Mouse (Mus musculus) small intestine, adult 2 months (tissue): Measurements from ENCODE around the gene Gtsf1. TPM values are rescaled to one million over a fixed set of nuclear protein-coding genes. Genes with fewer than 3 reads are reported as not detected.

ENCODE experiments used
- H3K27ac ChIP-seq: fragments of 200-500 bp; 2 replicates; pipeline ENCODE4 v1.5.1; 2012; ENCODE audit warnings: low read depth, low read length, control low read depth, inconsistent platforms; ENCODE audit not compliant: insufficient read depth
- H3K27me3 ChIP-seq: fragments of 200-500 bp; 2 replicates; pipeline ENCODE4 v1.6.1; 2012; ENCODE audit warnings: mild to moderate bottlenecking, moderate library complexity, low read length, inconsistent platforms; ENCODE audit not compliant: control insufficient read depth, insufficient read depth
- H3K36me3 ChIP-seq: fragments of 200-500 bp; 2 replicates; pipeline ENCODE4 v1.6.1; 2012; ENCODE audit warnings: mild to moderate bottlenecking, low read length, control low read depth, inconsistent platforms; ENCODE audit not compliant: control insufficient read depth, insufficient read depth
- H3K4me1 ChIP-seq: fragments of 200-500 bp; 2 replicates; pipeline ENCODE4 v1.6.1; 2012; ENCODE audit warnings: low read length, inconsistent platforms, mixed read lengths; ENCODE audit not compliant: control insufficient read depth, insufficient read depth, insufficient read length
- H3K4me3 ChIP-seq: fragments of 200-500 bp; 2 replicates; pipeline ENCODE4 v1.5.1; 2012; ENCODE audit warnings: low read depth, mild to moderate bottlenecking, control low read depth, inconsistent platforms, low read length, moderate library complexity
- CTCF ChIP-seq: fragments of 200-500 bp; IDR thresholded peaks from 2 replicates; pipeline ENCODE4 v1.5.1; 2012; ENCODE audit warnings: low read depth, mild to moderate bottlenecking, control low read depth, inconsistent platforms, low read length, moderate library complexity, mixed read lengths; ENCODE audit not compliant: insufficient replicate concordance, insufficient read length; ENCODE audit errors: extremely low read depth
- POLR2A ChIP-seq: fragments of 200-500 bp; IDR thresholded peaks from 2 replicates; pipeline ENCODE4 v1.6.1; 2012; ENCODE audit warnings: low read depth, mild to moderate bottlenecking, control low read depth, inconsistent platforms, low read length, moderate library complexity
- WGBS: fragments of 180-500 bp; shearing (Covaris S2); methylation state at CpG from one replicate; pipeline ENCODE4 v1.1.7; 2018; 5-methylcytosine and 5-hydroxymethylcytosine counted together
- polyA plus RNA-seq: library from polyadenylated mRNA; depleted of rRNA; stranded (reverse); fragments of >200 nt; gene quantifications from 2 replicates; pipeline ENCODE4 v1.2.3, GENCODE M21; 2012; rRNA removed

Gtsf1 gene
- not detected in 2 replicates for polyA plus RNA-seq

GRCm38 (mm10) chr15:103430241-103430640 lies at the start of gene Gtsf1:
Gtsf1 (minus strand) TSS chr15:103430470.
- no peaks in the 10 kb centered on the region for H3K36me3 ChIP-seq
- TF ChIP-seq POLR2A (no peak), CTCF (no peak)
- WGBS = 88% methylated on average over 16 of the region's 16 CpGs
- H3K4me1 ChIP-seq = no peaks in the 10 kb centered on the region
- H3K4me3 ChIP-seq = no peak within 1 kb of the TSS
- H3K27me3 ChIP-seq = no peaks in the 10 kb centered on the region
- H3K27ac ChIP-seq = no peak within 1 kb of the TSS

- Histone ChIP-seq H3K27me3 (no peaks in the 10 kb centered on the region), H3K4me3 (no peak overlapping the region), H3K4me1 (peaks cover 13% of the 10 kb centered on the region; the same call in 1 of the 2 replicates), H3K27ac (no peak overlapping the region), H3K36me3 (no peaks in the 10 kb centered on the region)
- WGBS = 15% methylated on average over 1 of the region's 1 CpGs
- TF ChIP-seq CTCF = no peak
- no peak for TF ChIP-seq POLR2A
These were observed 48.9 kb upstream of the Gtsf1 start for GRCm38 (mm10) chr15:103479080-103479606.

- no peak overlapping the region for H3K4me3 ChIP-seq
- H3K36me3 ChIP-seq = no peaks in the 10 kb centered on the region
- peaks cover 6% of the 10 kb centered on the region; the same call in 1 of the 2 replicates for H3K4me1 ChIP-seq
- H3K27ac ChIP-seq = no peak overlapping the region
- TF ChIP-seq CTCF (no peak), POLR2A (no peak)
- no peaks in the 10 kb centered on the region for H3K27me3 ChIP-seq
- 88% methylated on average over 5 of the region's 5 CpGs for WGBS
These were observed 43.5 kb upstream of the Gtsf1 start for GRCm38 (mm10) chr15:103473769-103474168.

- H3K36me3 ChIP-seq = no peaks in the 10 kb centered on the region
- peaks cover under 1% of the 10 kb centered on the region; the same call in 1 of the 2 replicates for H3K4me1 ChIP-seq
- H3K27ac ChIP-seq = no peak overlapping the region
- no peak for TF ChIP-seq POLR2A
- H3K4me3 ChIP-seq = no peak overlapping the region
- H3K27me3 ChIP-seq = no peaks in the 10 kb centered on the region
- 87% methylated on average over 7 of the region's 7 CpGs for WGBS
These were observed 42.9 kb upstream of the Gtsf1 start for GRCm38 (mm10) chr15:103473182-103473581.

DNA sequence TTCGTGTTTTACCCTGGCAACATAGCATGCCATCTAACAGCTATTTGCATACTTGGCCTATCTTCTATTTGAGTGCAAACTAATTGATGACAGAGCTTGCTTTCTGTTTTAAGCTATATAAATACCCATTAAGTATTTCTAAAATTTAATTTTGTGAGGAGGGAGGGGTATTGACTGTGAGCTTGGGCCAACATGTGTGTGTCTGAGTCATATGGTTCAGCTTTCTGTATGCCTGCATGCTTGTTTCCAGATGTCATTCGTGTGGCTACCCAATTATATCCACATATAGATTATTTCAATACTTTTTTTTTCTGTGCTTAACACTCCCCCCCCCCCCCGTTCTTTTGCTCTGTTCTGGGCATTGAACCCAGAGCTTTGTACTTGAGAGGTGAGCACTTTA lies 42.0 kb upstream of the Gtsf1 start:
- Histone ChIP-seq H3K27me3 (no peaks in the 10 kb centered on the region), H3K27ac (no peak overlapping the region), H3K36me3 (no peaks in the 10 kb centered on the region), H3K4me3 (no peak overlapping the region), H3K4me1 (no peaks in the 10 kb centered on the region)
- no peak for TF ChIP-seq POLR2A
- TF ChIP-seq CTCF = no peak
- 80% methylated on average over 3 of the region's 3 CpGs for WGBS

DNA sequence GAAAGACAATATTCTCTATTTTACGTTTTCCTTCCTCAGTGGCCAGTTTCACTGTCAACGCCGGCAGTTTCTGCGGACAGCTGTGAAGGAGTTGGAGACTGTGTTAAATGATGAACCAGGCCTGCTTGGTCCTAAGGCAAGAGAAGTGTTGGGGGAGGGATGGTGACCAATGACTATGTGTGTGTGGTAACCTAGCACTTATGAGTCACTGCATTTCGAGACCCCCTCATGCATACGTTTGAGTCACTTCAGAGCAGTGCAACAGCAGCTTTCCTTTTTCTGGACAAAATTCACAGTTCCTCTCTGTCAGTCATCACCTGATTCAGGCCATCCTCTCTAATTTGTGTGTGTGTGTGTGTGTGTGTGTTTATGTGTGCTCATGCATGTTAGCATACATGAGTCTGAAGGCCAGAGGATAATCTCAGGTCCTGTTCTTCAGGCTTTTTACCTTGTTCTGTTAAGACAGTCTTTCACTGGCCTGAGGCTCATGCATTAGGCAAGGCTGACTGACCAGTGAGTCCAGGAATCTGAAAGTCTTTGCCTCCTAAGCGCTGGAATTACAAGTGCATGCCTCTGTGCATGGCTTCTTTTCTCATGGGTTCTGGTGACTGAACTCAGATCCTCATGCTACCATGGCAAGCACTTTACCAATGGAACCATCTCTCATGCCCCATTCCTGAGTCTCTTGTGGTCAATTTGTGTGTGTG lies 41.4 kb upstream of the Gtsf1 start:
- WGBS = 85% methylated on average over 7 of the region's 7 CpGs
- H3K27me3 ChIP-seq = no peaks in the 10 kb centered on the region
- H3K36me3 ChIP-seq = no peaks in the 10 kb centered on the region
- H3K4me3 ChIP-seq = no peak overlapping the region
- H3K27ac ChIP-seq = no peak overlapping the region
- TF ChIP-seq CTCF (no peak), POLR2A (no peak)
- no peaks in the 10 kb centered on the region for H3K4me1 ChIP-seq

- Histone ChIP-seq H3K27me3 (no peaks in the 10 kb centered on the region), H3K4me3 (no peak overlapping the region), H3K36me3 (no peaks in the 10 kb centered on the region; the same call in 1 of the 2 replicates), H3K4me1 (no peaks in the 10 kb centered on the region), H3K27ac (no peak overlapping the region)
- 73% methylated on average over 7 of the region's 7 CpGs for WGBS
- TF ChIP-seq CTCF = no peak
- TF ChIP-seq POLR2A = no peak
These were observed 32.4 kb upstream of the Gtsf1 start for GRCm38 (mm10) chr15:103462539-103463261.
